Mouse (Mus musculus): ENCODE data around the gene Elf3.

- no peak for TF ChIP-seq CTCF (IDR thresholded peaks at IDR 0.05; ENCODE audit: borderline replicate concordance, control insufficient read depth, extremely low read depth, insufficient read depth, low read length, poor library complexity)
- no peak for TF ChIP-seq POLR2A (IDR thresholded peaks at IDR 0.05; ENCODE audit: control insufficient read depth, extremely low read depth, insufficient read depth, low read length, poor library complexity)
Measured at GRCm38 (mm10) chr1:135267663-135268446, 9.5 kb upstream of the Elf3 start.

Measured in thymus, adult 2 months (tissue).